Mouse (Mus musculus) spleen, adult 2 months (tissue): ENCODE measurements at regions not wholly inside any gene's neighbourhood (a gene's known extent, or its start where the extent isn't known, plus 50 kb on each side); places are given as distances from the start of the nearest gene placed in this dataset.

ENCODE experiments used
- CTCF ChIP-seq: fragments of 200-500 bp; IDR thresholded peaks from 2 replicates; pipeline ENCODE4 v1.5.1; 2011; ENCODE audit warnings: mild to moderate bottlenecking, inconsistent platforms; ENCODE audit not compliant: insufficient read depth, insufficient read length, insufficient replicate concordance; ENCODE audit errors: extremely low read depth
- POLR2A ChIP-seq: fragments of 200-500 bp; IDR thresholded peaks from 2 replicates; pipeline ENCODE4 v1.6.1; 2011; ENCODE audit warnings: low read depth, low read length, inconsistent platforms

DNA sequence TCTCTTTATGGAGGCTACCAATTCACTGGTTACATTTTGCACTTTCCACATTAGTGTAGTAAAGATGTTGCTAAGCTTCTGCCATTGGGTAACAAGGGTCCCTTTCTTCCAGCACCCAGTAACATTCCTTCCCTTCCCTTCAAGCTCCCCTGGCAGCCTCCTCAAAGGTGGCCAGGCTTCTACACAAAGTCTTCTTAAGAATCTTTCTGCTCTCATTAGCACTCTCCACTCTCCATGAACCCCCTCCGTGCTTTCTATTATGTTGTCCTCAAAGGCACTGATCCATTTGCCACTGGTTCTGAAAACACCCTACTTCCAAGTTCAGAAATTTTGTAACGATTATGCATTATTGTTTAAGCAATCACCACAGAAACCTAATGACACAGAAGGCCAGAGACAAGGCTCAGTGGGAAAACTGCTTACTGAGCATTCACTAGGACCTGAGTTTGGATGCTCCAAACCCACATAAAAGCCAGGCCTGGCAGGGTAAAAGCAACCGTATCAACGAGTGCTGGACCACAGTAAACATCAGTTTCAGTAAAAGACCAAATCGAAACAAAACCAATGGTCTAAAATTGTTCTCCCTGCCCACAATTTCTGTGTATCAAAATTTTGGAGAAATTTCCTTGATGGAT lies 522.6 kb downstream of the Gja1 start:
- TF ChIP-seq CTCF, result no peak
- TF ChIP-seq POLR2A, result no peak
